7 mouse cellular contexts compared by ENCODE assay signal in genomic region chr16:90629976-90630375, GRCm38 (mm10).
DNase-seq lines count a peak whose midpoint lies in the region; ATAC-seq lines count a peak whose summit lies in the region.

No protein-coding gene starts in this region.

- no peak overlapping the region for H3K4me3 ChIP-seq in embryonic facial prominence, embryonic 15.5 days (replicated peaks)
- no peak overlapping the region for H3K4me3 ChIP-seq in liver, embryonic 12.5 days

- peak; percentile 32; the same call in 1 of the 2 replicates for ATAC-seq in embryonic facial prominence, embryonic 15.5 days (ENCODE audit: insufficient number of reproducible peaks, low FRiP score, low TSS enrichment, low read depth)
- no peak for ATAC-seq in liver, embryonic 12.5 days

- peak overlapping the region; percentile 94 for H3K27ac ChIP-seq in embryonic facial prominence, embryonic 15.5 days (replicated peaks)
- 0 out of 2 replicates have a peak overlapping the region, but pooled peaks have one; percentile 3 for H3K27ac ChIP-seq in liver, embryonic 12.5 days

- peak; percentile 48 for DNase-seq in kidney, postnatal 10 days
- no peak for DNase-seq in kidney, adult 11 months
- DNase-seq in cerebellum, adult 9-10 months, result peak; percentile 47
- DNase-seq in layer of hippocampus, adult 18-20 months (ENCODE audit: low spot score in 2 of 2), result no peak
- DNase-seq in thymus, adult 18-20 months, result no peak

- H3K9ac ChIP-seq in embryonic facial prominence, embryonic 15.5 days, result no peak overlapping the region
- H3K9ac ChIP-seq in liver, embryonic 12.5 days, result no peak overlapping the region

- no peaks in the 10 kb centered on the region for H3K36me3 ChIP-seq in embryonic facial prominence, embryonic 15.5 days
- no peaks in the 10 kb centered on the region for H3K36me3 ChIP-seq in liver, embryonic 12.5 days

- 14% methylated on average over 6 of the region's 6 CpGs for WGBS in embryonic facial prominence, embryonic 15.5 days
- 54% methylated on average over 6 of the region's 6 CpGs for WGBS in liver, embryonic 12.5 days (ENCODE audit: insufficient replicate concordance)

- peaks cover 42% of the 10 kb centered on the region for H3K4me1 ChIP-seq in embryonic facial prominence, embryonic 15.5 days
- H3K4me1 ChIP-seq in liver, embryonic 12.5 days, result peaks cover 8% of the 10 kb centered on the region; the same call in 1 of the 2 replicates

- no peaks in the 10 kb centered on the region for H3K27me3 ChIP-seq in embryonic facial prominence, embryonic 15.5 days
- no peaks in the 10 kb centered on the region for H3K27me3 ChIP-seq in liver, embryonic 12.5 days (replicated peaks)

- 0 out of 2 replicates have a peak overlapping the region, but pooled peaks have one; percentile 30 for H3K4me2 ChIP-seq in embryonic facial prominence, embryonic 15.5 days (replicated peaks)
- no peak overlapping the region for H3K4me2 ChIP-seq in liver, embryonic 12.5 days

- H3K9me3 ChIP-seq in embryonic facial prominence, embryonic 15.5 days (replicated peaks), result no peaks in the 10 kb centered on the region
- no peaks in the 10 kb centered on the region for H3K9me3 ChIP-seq in liver, embryonic 12.5 days (replicated peaks)

Comparison
In these comparisons a context has a peak if more than half of its experiments do, and no peak if none do; other contexts are left out.
1. DNase-seq: peak in kidney, postnatal 10 days (single experiment) and cerebellum, adult 9-10 months (single experiment); none in kidney, adult 11 months (single experiment), layer of hippocampus, adult 18-20 months (0 of 2) and thymus, adult 18-20 months (0 of 2).